Mouse (Mus musculus): ENCODE measurements at regions not wholly inside any gene's neighbourhood (a gene's known extent, or its start where the extent isn't known, plus 50 kb on each side); places are given as distances from the start of the nearest gene placed in this dataset.
A peak's percentile ranks its signal among the peaks of the same experiment; 100 is the strongest.

GRCm38 (mm10) chr15:40388806-40389205, 254.6 kb downstream of the 9330182O14Rik start:
- no peak for DNase-seq (ENCODE audit: extremely low spot score)

GRCm38 (mm10) chr15:40435156-40435555, 301.0 kb downstream of the 9330182O14Rik start:
- DNase-seq (ENCODE audit: extremely low spot score), result no peak

- DNase-seq (ENCODE audit: extremely low spot score), result no peak
Observed at GRCm38 (mm10) chr15:40436688-40437087, 302.5 kb downstream of the 9330182O14Rik start.

- DNase-seq (ENCODE audit: extremely low spot score), result no peak
Observed at GRCm38 (mm10) chr15:40439827-40440226, 305.7 kb downstream of the 9330182O14Rik start.

- DNase-seq (ENCODE audit: extremely low spot score), result no peak
Observed at GRCm38 (mm10) chr15:40448623-40449022, 314.5 kb downstream of the 9330182O14Rik start.

- no peak for DNase-seq (ENCODE audit: extremely low spot score)
Observed at GRCm38 (mm10) chr15:40453235-40453634, 319.1 kb downstream of the 9330182O14Rik start.

GRCm38 (mm10) chr15:40475659-40476355, 341.6 kb downstream of the 9330182O14Rik start:
- no peak for DNase-seq (ENCODE audit: extremely low spot score)

- DNase-seq (ENCODE audit: extremely low spot score), result no peak
Observed at GRCm38 (mm10) chr15:40480386-40480785, 346.2 kb downstream of the 9330182O14Rik start.

GRCm38 (mm10) chr15:40481239-40481638, 347.1 kb downstream of the 9330182O14Rik start:
- no peak for DNase-seq (ENCODE audit: extremely low spot score)

- no peak for DNase-seq (ENCODE audit: extremely low spot score)
Observed at GRCm38 (mm10) chr15:40485997-40486396, 351.8 kb downstream of the 9330182O14Rik start.

GRCm38 (mm10) chr15:40501180-40502125, 367.3 kb downstream of the 9330182O14Rik start:
- no peak for DNase-seq (ENCODE audit: extremely low spot score)

- no peak for DNase-seq (ENCODE audit: extremely low spot score)
Observed at GRCm38 (mm10) chr15:40510826-40511225, 376.7 kb downstream of the 9330182O14Rik start.

- DNase-seq (ENCODE audit: extremely low spot score), result no peak
Observed at GRCm38 (mm10) chr15:40524350-40524749, 390.2 kb downstream of the 9330182O14Rik start.

- DNase-seq (ENCODE audit: extremely low spot score), result no peak
Observed at GRCm38 (mm10) chr15:40533451-40533873, 399.3 kb downstream of the 9330182O14Rik start.

- DNase-seq (ENCODE audit: extremely low spot score), result no peak
Observed at GRCm38 (mm10) chr15:40561661-40562060, 427.5 kb downstream of the 9330182O14Rik start.

GRCm38 (mm10) chr15:40565716-40566115, 431.6 kb downstream of the 9330182O14Rik start:
- peak; percentile 5 for DNase-seq (ENCODE audit: extremely low spot score)

- peak; percentile 21 for DNase-seq (ENCODE audit: extremely low spot score)
Observed at GRCm38 (mm10) chr15:40566481-40566880, 432.3 kb downstream of the 9330182O14Rik start.

GRCm38 (mm10) chr15:40568701-40569100, 434.5 kb downstream of the 9330182O14Rik start:
- DNase-seq (ENCODE audit: extremely low spot score), result no peak
